7 mouse cellular contexts compared by ENCODE assay signal in the genomic region with DNA sequence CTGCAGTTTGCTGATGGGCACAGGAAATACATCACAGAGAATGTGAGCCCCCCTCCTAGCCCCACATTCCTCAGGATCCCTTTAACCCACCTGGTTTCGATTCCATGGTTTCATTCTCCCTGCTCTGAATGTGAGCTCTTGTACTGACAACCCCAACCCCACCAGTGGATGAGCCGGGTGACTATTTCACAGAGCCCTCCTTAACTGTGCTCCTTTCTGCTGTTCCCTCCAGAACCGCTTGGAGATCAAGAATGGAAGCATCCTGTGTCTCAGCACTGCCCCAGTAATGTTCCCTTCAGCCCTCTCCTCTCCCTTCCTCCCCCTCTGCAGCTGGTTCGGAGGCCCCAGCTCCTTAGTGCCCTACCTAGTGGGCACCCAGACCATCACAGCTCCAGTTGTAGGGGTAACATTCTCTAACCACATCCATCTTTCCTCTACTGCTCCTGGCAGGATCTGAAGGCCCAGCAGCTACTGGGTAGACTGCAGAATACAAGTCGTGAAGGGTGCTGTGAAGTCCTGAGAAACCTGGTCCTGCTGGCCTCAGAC. TPM values are rescaled to one million over a fixed set of nuclear protein-coding genes. Genes with fewer than 3 reads are reported as not detected.
DNase-seq lines count a peak whose midpoint lies in the region; ATAC-seq and TF ChIP-seq lines count a peak whose summit lies in the region.

No protein-coding gene starts in this region.

- no peak overlapping the region for H3K9ac ChIP-seq in lung, postnatal 0 days (replicated peaks; ENCODE audit: low read depth)
- H3K9ac ChIP-seq in forebrain, embryonic 13.5 days: peak overlapping the region; percentile 50; the same call in 1 of the 2 replicates
- H3K9ac ChIP-seq in limb, embryonic 11.5 days (ENCODE audit: low read length): 0 out of 2 replicates have a peak overlapping the region, but pooled peaks have one; percentile 48
- no peak overlapping the region for H3K9ac ChIP-seq in stomach, embryonic 15.5 days

- ATAC-seq in lung, postnatal 0 days: peak; percentile 2; the same call in 1 of the 2 replicates
- ATAC-seq in forebrain, embryonic 13.5 days: peak; percentile 19
- peak; percentile 13; the same call in 1 of the 2 replicates for ATAC-seq in limb, embryonic 11.5 days (ENCODE audit: insufficient number of reproducible peaks, low FRiP score, low TSS enrichment, low read depth)
- ATAC-seq in stomach, embryonic 15.5 days (ENCODE audit: insufficient read depth, low FRiP score, low read depth): no peak

- H3K4me3 ChIP-seq in lung, postnatal 0 days (ENCODE audit: low read depth, low read length): peak overlapping the region; percentile 33
- no peak overlapping the region for H3K4me3 ChIP-seq in forebrain, embryonic 13.5 days
- peak overlapping the region; percentile 15 for H3K4me3 ChIP-seq in limb, embryonic 11.5 days (ENCODE audit: low read depth, low read length)
- peak overlapping the region; percentile 43 for H3K4me3 ChIP-seq in stomach, embryonic 15.5 days (replicated peaks)

- no peaks in the 10 kb centered on the region for H3K9me3 ChIP-seq in lung, postnatal 0 days (ENCODE audit: low read length)
- H3K9me3 ChIP-seq in forebrain, embryonic 13.5 days (replicated peaks): no peaks in the 10 kb centered on the region
- no peaks in the 10 kb centered on the region for H3K9me3 ChIP-seq in limb, embryonic 11.5 days (ENCODE audit: control insufficient read depth, low read length)
- no peaks in the 10 kb centered on the region for H3K9me3 ChIP-seq in stomach, embryonic 15.5 days

- peak overlapping the region; percentile 87 for H3K27ac ChIP-seq in lung, postnatal 0 days (ENCODE audit: low read length)
- H3K27ac ChIP-seq in forebrain, embryonic 13.5 days: no peak overlapping the region
- H3K27ac ChIP-seq in limb, embryonic 11.5 days (replicated peaks; ENCODE audit: low read depth, low read length): peak overlapping the region; percentile 52; the same call in 1 of the 2 replicates
- peak overlapping the region; percentile 89; the same call in 1 of the 2 replicates for H3K27ac ChIP-seq in stomach, embryonic 15.5 days

- H3K4me1 ChIP-seq in lung, postnatal 0 days (ENCODE audit: insufficient read depth, low read depth, low read length): peaks cover 11% of the 10 kb centered on the region; the same call in 1 of the 2 replicates
- peaks cover 16% of the 10 kb centered on the region for H3K4me1 ChIP-seq in forebrain, embryonic 13.5 days
- peaks cover 12% of the 10 kb centered on the region for H3K4me1 ChIP-seq in limb, embryonic 11.5 days (ENCODE audit: control insufficient read depth, insufficient read depth, low read length)
- H3K4me1 ChIP-seq in stomach, embryonic 15.5 days: peaks cover 17% of the 10 kb centered on the region

- peak overlapping the region; percentile 59 for H3K4me2 ChIP-seq in lung, postnatal 0 days (replicated peaks; ENCODE audit: low read depth, low read length)
- peak overlapping the region; percentile 47 for H3K4me2 ChIP-seq in forebrain, embryonic 13.5 days
- peak overlapping the region; percentile 58 for H3K4me2 ChIP-seq in limb, embryonic 11.5 days (ENCODE audit: low read depth, severe bottlenecking)
- H3K4me2 ChIP-seq in stomach, embryonic 15.5 days: peak overlapping the region; percentile 74

- peak; percentile 39 for TF ChIP-seq CTCF in lung, postnatal 0 days (IDR thresholded peaks at IDR 0.05)

- 24% methylated on average over 5 of the region's 5 CpGs for WGBS in lung, postnatal 0 days
- WGBS in forebrain, embryonic 13.5 days: 62% methylated on average over 5 of the region's 5 CpGs
- 47% methylated on average over 5 of the region's 5 CpGs for WGBS in limb, embryonic 11.5 days
- 35% methylated on average over 5 of the region's 5 CpGs for WGBS in stomach, embryonic 15.5 days

- TF ChIP-seq EP300 in lung, postnatal 0 days (IDR thresholded peaks at IDR 0.05): no peak

- no peaks in the 10 kb centered on the region for H3K27me3 ChIP-seq in lung, postnatal 0 days (replicated peaks; ENCODE audit: insufficient read depth, low read length)
- H3K27me3 ChIP-seq in forebrain, embryonic 13.5 days: no peaks in the 10 kb centered on the region
- H3K27me3 ChIP-seq in limb, embryonic 11.5 days (ENCODE audit: control insufficient read depth, insufficient read depth, low read length): no peaks in the 10 kb centered on the region
- no peaks in the 10 kb centered on the region for H3K27me3 ChIP-seq in stomach, embryonic 15.5 days (replicated peaks)

- no peak for DNase-seq in lung, postnatal 0 days (ENCODE audit: low spot score)
- DNase-seq in lung, postnatal 4 days: no peak
- DNase-seq in limb, embryonic 11.5 days (ENCODE audit: low spot score): peak; percentile 33
- no peak for DNase-seq in testis, postnatal 14 days (ENCODE audit: low spot score)
- no peak for DNase-seq in spleen, postnatal 4 days (ENCODE audit: low spot score in 2 of 2)

- peaks cover 27% of the 10 kb centered on the region for H3K36me3 ChIP-seq in lung, postnatal 0 days (ENCODE audit: insufficient read depth, low read length)
- peaks cover 81% of the 10 kb centered on the region for H3K36me3 ChIP-seq in forebrain, embryonic 13.5 days (ENCODE audit: poor library complexity, severe bottlenecking)
- H3K36me3 ChIP-seq in limb, embryonic 11.5 days (ENCODE audit: control insufficient read depth, insufficient read depth, low read length): peaks cover 18% of the 10 kb centered on the region
- H3K36me3 ChIP-seq in stomach, embryonic 15.5 days: peaks cover 25% of the 10 kb centered on the region

RNA-seq across cellular contexts. Expression of gene Elmo3, which starts 0.8 kb away (rescaled TPM):
- polyA plus RNA-seq in lung, postnatal 0 days (2015; fragmentation: Nextera tagmentation; extraction: Ambion mirVana): 22.3 and 23.0 TPM in 2 replicates
- polyA plus RNA-seq in forebrain, embryonic 13.5 days (2015; fragmentation: Nextera tagmentation; extraction: Ambion mirVana): 0.75 and 0.83 TPM in 2 replicates
- polyA plus RNA-seq in limb, embryonic 11.5 days (2014; fragmentation: Nextera tagmentation; extraction: Ambion mirVana): 2.6 and 3.7 TPM in 2 replicates
- 15.9 and 17.1 TPM in 2 replicates for polyA plus RNA-seq in stomach, embryonic 15.5 days (2015; fragmentation: Nextera tagmentation; extraction: Ambion mirVana)

RNA-seq across cellular contexts. Expression of gene E2f4, which starts 8.8 kb away (rescaled TPM):
- polyA plus RNA-seq in lung, postnatal 0 days (2015; fragmentation: Nextera tagmentation; extraction: Ambion mirVana): 29.8 and 32.7 TPM in 2 replicates
- 56.9 and 60.6 TPM in 2 replicates for polyA plus RNA-seq in forebrain, embryonic 13.5 days (2015; fragmentation: Nextera tagmentation; extraction: Ambion mirVana)
- polyA plus RNA-seq in limb, embryonic 11.5 days (2014; fragmentation: Nextera tagmentation; extraction: Ambion mirVana): 132 and 136 TPM in 2 replicates
- 80.4 and 83.1 TPM in 2 replicates for polyA plus RNA-seq in stomach, embryonic 15.5 days (2015; fragmentation: Nextera tagmentation; extraction: Ambion mirVana)

RNA-seq across cellular contexts. Expression of gene Exoc3l, which starts 10.3 kb away (rescaled TPM):
- 34.5 and 34.6 TPM in 2 replicates for polyA plus RNA-seq in lung, postnatal 0 days (2015; fragmentation: Nextera tagmentation; extraction: Ambion mirVana)
- 9.8 and 10.3 TPM in 2 replicates for polyA plus RNA-seq in forebrain, embryonic 13.5 days (2015; fragmentation: Nextera tagmentation; extraction: Ambion mirVana)
- 6.6 and 8.6 TPM in 2 replicates for polyA plus RNA-seq in limb, embryonic 11.5 days (2014; fragmentation: Nextera tagmentation; extraction: Ambion mirVana)
- 10.4 and 10.9 TPM in 2 replicates for polyA plus RNA-seq in stomach, embryonic 15.5 days (2015; fragmentation: Nextera tagmentation; extraction: Ambion mirVana)

RNA-seq across cellular contexts. Expression of gene 4931428F04Rik, which starts 16.6 kb away (rescaled TPM):
- polyA plus RNA-seq in lung, postnatal 0 days (2015; fragmentation: Nextera tagmentation; extraction: Ambion mirVana): 2.4 and 2.7 TPM in 2 replicates
- 57.4 and 66.1 TPM in 2 replicates for polyA plus RNA-seq in forebrain, embryonic 13.5 days (2015; fragmentation: Nextera tagmentation; extraction: Ambion mirVana)
- 17.5 and 17.9 TPM in 2 replicates for polyA plus RNA-seq in limb, embryonic 11.5 days (2014; fragmentation: Nextera tagmentation; extraction: Ambion mirVana)
- polyA plus RNA-seq in stomach, embryonic 15.5 days (2015; fragmentation: Nextera tagmentation; extraction: Ambion mirVana): 9.1 and 10.7 TPM in 2 replicates

RNA-seq across cellular contexts. Expression of gene Lrrc29, which starts 19.9 kb away (rescaled TPM):
- polyA plus RNA-seq in lung, postnatal 0 days (2015; fragmentation: Nextera tagmentation; extraction: Ambion mirVana): 4.2 and 7.5 TPM in 2 replicates
- polyA plus RNA-seq in forebrain, embryonic 13.5 days (2015; fragmentation: Nextera tagmentation; extraction: Ambion mirVana): 0.61 and 0.94 TPM in 2 replicates
- 0.64 and 0.92 TPM in 2 replicates for polyA plus RNA-seq in limb, embryonic 11.5 days (2014; fragmentation: Nextera tagmentation; extraction: Ambion mirVana)
- polyA plus RNA-seq in stomach, embryonic 15.5 days (2015; fragmentation: Nextera tagmentation; extraction: Ambion mirVana): 2.3 and 2.5 TPM in 2 replicates

Comparison
In these comparisons a context has a peak if more than half of its experiments do, and no peak if none do; other contexts are left out.
1. H3K9ac ChIP-seq: peak in forebrain, embryonic 13.5 days (single experiment) and limb, embryonic 11.5 days (single experiment); none in lung, postnatal 0 days (single experiment) and stomach, embryonic 15.5 days (single experiment).
2. Peak in every context shown above with its lines, with median percentiles within 50 percentile points of each other: H3K4me2 ChIP-seq.